Comparison of ENCODE assay signal across 1 mouse cellular context in the genomic region with DNA sequence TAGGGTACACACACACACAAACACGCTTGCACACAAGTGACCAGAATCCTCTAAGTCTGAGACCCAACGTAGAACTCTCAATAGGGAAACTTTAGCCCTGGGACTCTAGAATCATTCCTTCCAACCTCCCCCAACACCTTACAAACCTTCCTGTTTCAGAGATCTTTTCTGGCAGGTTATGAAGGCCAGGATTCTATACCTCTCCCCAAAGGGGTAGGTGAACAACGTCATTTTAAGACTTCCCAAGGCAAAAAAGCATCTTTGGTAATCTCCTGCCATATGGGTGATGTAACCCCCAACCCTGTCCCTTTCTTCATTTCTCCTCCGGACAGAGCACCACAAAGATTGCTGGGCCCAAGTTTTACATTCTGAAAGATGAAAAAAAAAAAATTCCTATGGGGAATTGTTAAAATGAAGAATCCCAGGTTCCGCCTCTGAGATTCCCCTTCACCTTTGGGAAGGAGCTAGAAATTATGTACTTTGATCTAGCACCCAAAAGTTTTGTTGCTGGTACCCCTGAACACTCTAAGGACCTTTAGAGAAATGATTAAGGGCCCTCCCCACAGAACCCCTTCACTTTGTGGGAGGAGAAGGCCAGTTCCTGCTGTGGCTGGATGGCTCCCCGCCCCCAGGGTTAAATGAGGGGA.
TF ChIP-seq lines count a peak whose summit lies in the region.

No protein-coding gene starts in this region.

TF ChIP-seq in MEL, 35 proteins besides CTCF, POLR2A, EP300 and RAD21:
- TF ChIP-seq MEF2A (IDR thresholded peaks at IDR 0.05; ENCODE audit: extremely low read depth, insufficient replicate concordance, low read depth, low read length, poor library complexity, severe bottlenecking) (no peak), ZMIZ1 (IDR thresholded peaks at IDR 0.05; ENCODE audit: low read depth, low read length) (no peak), CHD2 (IDR thresholded peaks at IDR 0.05; ENCODE audit: low read length) (no peak), GABPA (IDR thresholded peaks at IDR 0.05; ENCODE audit: low read depth, low read length) (no peak), ETS1 (IDR thresholded peaks at IDR 0.05; ENCODE audit: low read depth, low read length) (no peak), MYB (IDR thresholded peaks at IDR 0.05; ENCODE audit: low read depth, low read length) (no peak), KAT2A (conservative IDR thresholded peaks at IDR 0.05; ENCODE audit: low read depth, low read length) (no peak), MAFK (IDR thresholded peaks at IDR 0.05; ENCODE audit: borderline replicate concordance, low read depth, low read length) (no peak), HCFC1 (IDR thresholded peaks at IDR 0.05; ENCODE audit: low read depth, low read length) (no peak), CHD1 (IDR thresholded peaks at IDR 0.05; ENCODE audit: low read depth, low read length) (peak; percentile 93), TAL1 (IDR thresholded peaks at IDR 0.05; ENCODE audit: low read length) (no peak), ZNF384 (IDR thresholded peaks at IDR 0.05; ENCODE audit: low read depth, low read length) (no peak), MYC (IDR thresholded peaks at IDR 0.05; ENCODE audit: low read depth, low read length) (0 out of 2 replicates have a peak, but pooled peaks have one; percentile 46)
